Mouse (Mus musculus) liver, embryonic 16.5 days (tissue): ENCODE results near the gene Gja3. TPM values are rescaled to one million over a fixed set of nuclear protein-coding genes. Genes with fewer than 3 reads are reported as not detected.
"Not testable (repeated sequence)": the region's sequence is repeated elsewhere in the genome, so short reads cannot be mapped to it uniquely, and the experiment has no call there.

ENCODE experiments used
- ATAC-seq: fragments of 200-750 bp; cut with Nextera tagmentation; 2 replicates; pipeline ENCODE4 v1.8.0; 2017; ENCODE audit warnings: low read depth, mild to moderate bottlenecking, moderate number of reproducible peaks, moderate library complexity
- H3K27ac ChIP-seq: fragments of 300-500 bp; sonication (generic); 2 replicates; pipeline ENCODE4 v1.5.1; 2014; ENCODE audit warnings: mild to moderate bottlenecking, low read length
- H3K27me3 ChIP-seq: fragments of 300-500 bp; sonication (generic); 2 replicates; pipeline ENCODE4 v1.6.1; 2014; ENCODE audit warnings: low read depth, low read length, mixed read lengths; ENCODE audit not compliant: control insufficient read depth, insufficient read depth
- H3K36me3 ChIP-seq: fragments of 300-500 bp; sonication (generic); 2 replicates; pipeline ENCODE4 v1.6.1; 2014; ENCODE audit warnings: mild to moderate bottlenecking; ENCODE audit not compliant: control insufficient read depth, insufficient read depth
- H3K4me1 ChIP-seq: fragments of 300-500 bp; sonication (generic); 2 replicates; pipeline ENCODE4 v1.6.1; 2014; ENCODE audit warnings: low read depth, low read length, mixed read lengths; ENCODE audit not compliant: control insufficient read depth
- H3K4me2 ChIP-seq: fragments of 300-500 bp; sonication (generic); 2 replicates; pipeline ENCODE4 v1.6.1; 2014; ENCODE audit warnings: low read depth, low read length, mixed read lengths
- H3K4me3 ChIP-seq: fragments of 300-500 bp; sonication (generic); 2 replicates; pipeline ENCODE4 v1.5.1; 2014; ENCODE audit warnings: low read depth, mild to moderate bottlenecking, low read length
- H3K9ac ChIP-seq: fragments of 300-500 bp; sonication (generic); 2 replicates; pipeline ENCODE4 v1.6.1; 2014; ENCODE audit warnings: low read depth, low read length
- H3K9me3 ChIP-seq: fragments of 300-500 bp; sonication (generic); replicated peaks from 2 replicates; pipeline ENCODE4 v1.6.1; 2016; ENCODE audit warnings: low read length; ENCODE audit not compliant: control insufficient read depth
- WGBS: fragments of 180-500 bp; shearing (Covaris S2); extraction: QIAGEN DNeasy Blood & Tissue Kit; methylation state at CpG from one replicate; pipeline ENCODE4 v1.1.7; 2014; ENCODE audit not compliant: insufficient replicate concordance; 5-methylcytosine and 5-hydroxymethylcytosine counted together
- polyA plus RNA-seq: library from polyadenylated mRNA; unstranded; fragments of >200 nt; fragmentation: Nextera tagmentation; extraction: Ambion mirVana; gene quantifications from 2 replicates; pipeline ENCODE4 v1.2.1, GENCODE M21; 2015

Gja3 gene
- polyA plus RNA-seq, 1 experiment from 2014 or later, result 0.53 TPM

DNA sequence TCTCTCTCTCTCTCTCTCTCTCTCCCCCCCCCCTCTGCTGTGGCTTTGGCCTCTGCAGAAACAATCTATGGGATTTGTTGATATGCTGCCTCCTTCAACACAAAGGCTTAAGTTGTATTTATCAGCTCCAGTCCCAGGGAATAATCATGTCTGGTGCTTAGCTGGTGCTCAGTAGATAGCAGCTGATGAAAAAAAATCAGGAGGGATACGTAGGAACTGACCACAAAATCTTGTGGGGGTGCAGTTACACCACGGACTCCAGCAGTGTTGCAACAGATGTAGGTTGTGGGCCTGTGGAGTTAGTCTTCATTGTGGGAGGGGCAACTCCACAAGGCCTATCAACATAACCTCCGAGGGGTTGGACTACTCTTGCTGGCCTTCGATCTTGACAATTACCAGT is 38.0 kb upstream of the Gja3 start:
- no peaks in the 10 kb centered on the region for H3K27me3 ChIP-seq
- peak; percentile 76 for ATAC-seq

GRCm38 (mm10) chr14:57093029-57093428 is 35.1 kb upstream of the Gja3 start:
- ATAC-seq, result no peak
- 1% methylated on average over 7 of the region's 8 CpGs for WGBS
- H3K4me2 ChIP-seq, result no peak overlapping the region
- H3K36me3 ChIP-seq, result no peaks in the 10 kb centered on the region
- no peak overlapping the region for H3K4me3 ChIP-seq
- H3K9me3 ChIP-seq, result no peaks in the 10 kb centered on the region
- H3K27me3 ChIP-seq, result no peaks in the 10 kb centered on the region
- H3K4me1 ChIP-seq, result peaks cover 6% of the 10 kb centered on the region
- no peak overlapping the region for H3K27ac ChIP-seq
- no peak overlapping the region for H3K9ac ChIP-seq

More for the DNA sequence above, 38.0 kb upstream of the Gja3 start:
- WGBS, result 10% methylated on average over 4 of the region's 4 CpGs
- Histone ChIP-seq H3K9me3 (no peaks in the 10 kb centered on the region), H3K4me1 (peaks cover 11% of the 10 kb centered on the region), H3K27ac (no peak overlapping the region), H3K4me2 (no peak overlapping the region), H3K4me3 (no peak overlapping the region), H3K36me3 (no peaks in the 10 kb centered on the region), H3K9ac (no peak overlapping the region)

DNA sequence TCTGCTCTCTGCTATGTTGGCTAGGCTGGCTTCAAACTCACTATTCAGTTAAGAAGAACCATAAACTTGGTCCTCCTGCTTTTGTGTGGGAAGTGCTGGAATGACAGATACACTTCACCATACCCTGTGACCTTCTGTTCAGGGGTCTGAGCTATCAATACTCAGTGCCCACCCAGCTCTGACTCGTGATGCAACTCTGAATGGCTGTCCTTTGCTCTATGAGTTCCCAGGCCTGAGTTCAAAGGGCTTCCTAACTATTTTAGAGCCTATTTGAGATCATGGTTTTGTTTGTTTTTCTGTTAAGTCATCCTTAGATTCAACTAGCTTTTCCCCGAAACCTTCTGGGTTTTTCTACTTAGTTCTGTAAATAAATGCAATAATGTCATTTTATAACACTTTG is 32.1 kb upstream of the Gja3 start:
- H3K27me3 ChIP-seq, result no peaks in the 10 kb centered on the region
- no peaks in the 10 kb centered on the region for H3K9me3 ChIP-seq
- peak; percentile 57 for ATAC-seq
- H3K4me1 ChIP-seq, result no peaks in the 10 kb centered on the region; the same call in 1 of the 2 replicates
- H3K36me3 ChIP-seq, result no peaks in the 10 kb centered on the region
- H3K4me3 ChIP-seq, result no peak overlapping the region
- H3K9ac ChIP-seq, result no peak overlapping the region
- H3K4me2 ChIP-seq, result no peak overlapping the region; the same call in 1 of the 2 replicates
- peak overlapping the region; percentile 88 for H3K27ac ChIP-seq
- WGBS, result 29% methylated on average over 2 of the region's 2 CpGs

DNA sequence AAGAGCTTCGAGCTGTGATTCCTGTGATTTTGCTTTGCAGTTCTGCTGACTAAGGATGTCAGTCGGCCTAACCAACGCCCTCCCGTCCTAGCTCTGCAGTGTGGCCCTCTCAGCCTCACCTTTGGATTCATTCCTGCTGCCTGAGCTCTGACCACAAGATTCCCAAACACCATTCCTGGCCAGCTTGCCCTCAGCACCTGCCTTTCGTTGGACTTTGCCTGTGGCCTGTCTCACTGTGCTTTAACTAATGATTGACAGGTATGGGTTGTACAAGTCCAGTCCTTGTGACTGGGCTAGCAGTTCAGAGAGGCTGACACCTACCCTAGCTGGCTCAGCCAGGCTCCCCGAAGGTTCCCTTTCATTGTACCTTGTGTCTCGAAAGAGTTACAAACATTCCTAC is 31.2 kb upstream of the Gja3 start:
- Histone ChIP-seq H3K4me1 (no peaks in the 10 kb centered on the region), H3K4me2 (no peak overlapping the region), H3K36me3 (no peaks in the 10 kb centered on the region), H3K27me3 (no peaks in the 10 kb centered on the region), H3K4me3 (no peak overlapping the region), H3K9ac (no peak overlapping the region), H3K9me3 (no peaks in the 10 kb centered on the region), H3K27ac (peak overlapping the region; percentile 88)
- 49% methylated on average over 7 of the region's 7 CpGs for WGBS
- ATAC-seq, result peak; percentile 92

DNA sequence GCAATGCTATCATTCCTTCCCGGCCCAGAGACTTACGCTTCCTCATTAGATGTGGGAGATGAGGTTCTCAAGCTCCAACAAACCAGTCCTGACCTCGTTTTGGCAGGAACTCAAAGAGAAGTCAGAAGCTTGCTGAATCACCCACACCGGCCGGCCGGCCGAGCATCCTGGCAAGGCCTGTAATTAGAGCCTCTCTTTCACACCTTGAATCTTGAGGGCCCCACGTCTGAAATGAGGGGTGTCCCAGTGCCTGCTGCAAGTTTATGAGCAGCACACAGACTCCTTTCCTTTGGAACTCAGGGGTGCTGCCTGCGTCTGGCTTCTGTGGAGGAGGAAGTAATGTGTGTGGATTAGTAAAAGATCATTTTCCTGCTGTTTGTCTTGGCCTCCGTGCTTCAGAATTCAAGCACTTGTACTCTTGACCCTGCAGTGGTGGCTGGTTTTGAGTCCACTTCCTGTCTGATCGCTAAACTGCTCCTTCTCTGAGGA is 26.3 kb upstream of the Gja3 start:
- Histone ChIP-seq H3K27me3 (no peaks in the 10 kb centered on the region), H3K36me3 (no peaks in the 10 kb centered on the region), H3K9me3 (no peaks in the 10 kb centered on the region), H3K27ac (no peak overlapping the region), H3K4me1 (no peaks in the 10 kb centered on the region), H3K4me2 (no peak overlapping the region), H3K4me3 (no peak overlapping the region), H3K9ac (no peak overlapping the region)
- WGBS, result 36% methylated on average over 11 of the region's 11 CpGs
- no peak for ATAC-seq

DNA sequence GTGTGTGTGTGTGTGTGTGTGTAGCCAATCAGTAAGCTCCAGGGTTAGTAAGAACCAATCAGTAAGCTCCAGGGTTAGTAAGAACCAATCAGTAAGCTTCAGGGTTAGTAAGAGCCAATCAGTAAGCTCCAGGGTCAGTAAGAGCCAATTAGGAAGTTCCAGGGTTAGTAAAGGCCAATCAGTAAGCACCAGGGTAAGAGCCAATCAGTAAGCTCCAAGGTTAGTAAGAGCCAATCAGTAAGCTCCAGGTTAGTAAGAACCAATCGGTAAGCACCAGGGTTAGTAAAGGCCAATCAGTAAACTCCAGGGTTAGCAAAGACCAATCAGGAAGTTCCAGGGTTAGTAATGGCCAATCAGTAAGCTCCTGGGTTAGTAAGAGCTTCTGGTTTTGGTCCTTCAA is 25.0 kb upstream of the Gja3 start:
- Histone ChIP-seq H3K9ac (no peak overlapping the region), H3K36me3 (no peaks in the 10 kb centered on the region), H3K4me3 (no peak overlapping the region), H3K27ac (no peak overlapping the region), H3K4me1 (no peaks in the 10 kb centered on the region), H3K4me2 (no peak overlapping the region), H3K9me3 (no peaks in the 10 kb centered on the region), H3K27me3 (no peaks in the 10 kb centered on the region)
- no peak for ATAC-seq
- whole genome bisulfite sequencing, result 81% methylated on average over 1 of the region's 1 CpGs

DNA sequence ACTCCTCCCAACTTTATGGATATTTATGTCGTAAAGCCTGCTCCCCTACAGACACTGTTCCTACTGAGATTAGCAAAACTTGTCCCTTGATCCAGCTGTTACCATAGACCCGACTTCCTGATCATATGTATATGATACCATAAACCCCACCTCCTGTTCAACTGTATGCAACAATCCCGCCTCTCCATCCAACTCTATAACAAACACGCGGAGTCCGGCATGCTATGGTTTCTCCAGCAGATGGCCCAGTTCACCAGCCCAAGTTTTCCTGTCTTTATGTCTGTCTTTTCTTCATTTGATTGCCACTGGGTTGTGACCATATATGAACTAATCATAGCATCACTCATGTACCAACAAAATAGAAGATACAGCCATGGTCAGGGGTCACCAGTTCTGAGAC is 17.6 kb upstream of the Gja3 start:
- 57% methylated on average over 6 of the region's 6 CpGs for WGBS

DNA sequence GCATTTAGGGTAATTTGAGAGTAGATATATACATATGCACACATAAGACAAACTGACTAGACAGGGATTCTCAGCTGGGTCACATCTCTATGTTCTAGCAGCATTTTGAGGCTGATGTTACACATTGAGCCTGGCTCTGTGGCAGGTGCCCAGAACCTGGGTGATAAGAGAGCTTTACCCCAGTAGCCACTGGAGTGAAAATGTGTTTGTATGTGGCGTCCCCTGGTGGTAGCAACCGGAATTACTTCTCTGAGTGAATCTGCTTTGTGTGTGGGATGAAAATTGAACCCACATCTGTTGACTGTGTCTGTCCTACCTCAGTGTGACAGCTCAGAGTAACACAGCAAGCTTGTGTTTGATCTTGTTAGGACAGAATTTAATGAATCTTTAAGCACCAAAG is 12.0 kb upstream of the Gja3 start:
- not testable (repeated sequence) for H3K9me3 ChIP-seq, H3K4me3 ChIP-seq, H3K4me1 ChIP-seq, H3K9ac ChIP-seq, H3K36me3 ChIP-seq, ATAC-seq, H3K27ac ChIP-seq, H3K4me2 ChIP-seq, H3K27me3 ChIP-seq
- WGBS, result 0% methylated on average over 2 of the region's 2 CpGs

More for the DNA sequence above, 17.6 kb upstream of the Gja3 start:
- no peaks in the 10 kb centered on the region for H3K36me3 ChIP-seq
- ATAC-seq, result no peak
- no peak overlapping the region for H3K9ac ChIP-seq
- H3K27me3 ChIP-seq, result no peaks in the 10 kb centered on the region
- H3K9me3 ChIP-seq, result no peaks in the 10 kb centered on the region
- H3K27ac ChIP-seq, result no peak overlapping the region
- no peaks in the 10 kb centered on the region for H3K4me1 ChIP-seq
- no peak overlapping the region for H3K4me3 ChIP-seq
- no peak overlapping the region for H3K4me2 ChIP-seq

DNA sequence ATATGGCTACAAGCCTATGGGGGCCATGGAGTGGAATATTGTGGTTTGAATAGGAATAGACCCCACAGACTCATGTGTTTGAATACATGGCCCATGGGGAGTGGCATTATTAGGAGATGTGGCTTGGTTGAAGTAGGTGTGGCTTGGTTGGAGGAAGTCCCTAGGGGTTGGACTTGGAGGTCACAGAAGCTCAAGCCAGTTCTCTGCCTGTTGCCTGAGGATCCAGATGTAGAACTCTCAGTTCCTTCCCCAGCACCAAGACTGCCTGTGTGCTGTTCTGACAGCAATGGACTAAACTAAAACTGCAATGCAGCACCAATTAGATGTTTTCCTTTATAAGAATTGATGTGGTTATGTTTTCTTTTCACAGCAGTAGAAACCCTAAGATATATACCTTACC is 8.2 kb upstream of the Gja3 start:
- H3K4me1 ChIP-seq, result no peaks in the 10 kb centered on the region
- no peak for ATAC-seq
- H3K9me3 ChIP-seq, result no peaks in the 10 kb centered on the region
- no peak overlapping the region for H3K27ac ChIP-seq
- no peak overlapping the region for H3K9ac ChIP-seq
- no peaks in the 10 kb centered on the region for H3K36me3 ChIP-seq
- H3K4me2 ChIP-seq, result no peak overlapping the region
- H3K4me3 ChIP-seq, result no peak overlapping the region
- no peaks in the 10 kb centered on the region for H3K27me3 ChIP-seq
